Mouse (Mus musculus): ENCODE measurements at regions not wholly inside any gene's neighbourhood (a gene's known extent, or its start where the extent isn't known, plus 50 kb on each side); places are given as distances from the start of the nearest gene placed in this dataset.

GRCm38 (mm10) chr1:90668787-90669186 is 66.0 kb downstream of the Cops8 start:
- ATAC-seq = no peak

- ATAC-seq = no peak
These were observed 66.5 kb downstream of the Cops8 start for GRCm38 (mm10) chr1:90669237-90669636.

- ATAC-seq = no peak
These were observed 67.6 kb downstream of the Cops8 start for GRCm38 (mm10) chr1:90670346-90670745.

- no peak for ATAC-seq
These were observed 71.0 kb downstream of the Cops8 start for GRCm38 (mm10) chr1:90673751-90674150.

- peak; percentile 32 for ATAC-seq
These were observed 73.6 kb downstream of the Cops8 start for GRCm38 (mm10) chr1:90676192-90677006.

GRCm38 (mm10) chr1:90677188-90677587 is 74.4 kb downstream of the Cops8 start:
- ATAC-seq = no peak

- ATAC-seq = no peak
These were observed 74.9 kb downstream of the Cops8 start for GRCm38 (mm10) chr1:90677651-90678201.

GRCm38 (mm10) chr1:90678416-90678815 is 75.6 kb downstream of the Cops8 start:
- no peak for ATAC-seq

- ATAC-seq = no peak
These were observed 85.3 kb downstream of the Cops8 start for GRCm38 (mm10) chr1:90688086-90688485.

- ATAC-seq = no peak
These were observed 87.9 kb downstream of the Cops8 start for GRCm38 (mm10) chr1:90690591-90691116.

GRCm38 (mm10) chr1:90691157-90691594 is 88.4 kb downstream of the Cops8 start:
- no peak for ATAC-seq

- no peak for ATAC-seq
These were observed 90.1 kb downstream of the Cops8 start for GRCm38 (mm10) chr1:90692851-90693250.

GRCm38 (mm10) chr1:90694761-90695160 is 92.0 kb downstream of the Cops8 start:
- ATAC-seq = no peak

- no peak for ATAC-seq
These were observed 92.5 kb downstream of the Cops8 start for GRCm38 (mm10) chr1:90695166-90695749.

- no peak for ATAC-seq
These were observed 93.2 kb downstream of the Cops8 start for GRCm38 (mm10) chr1:90696000-90696399.

- peak; percentile 28 for ATAC-seq
These were observed 94.3 kb downstream of the Cops8 start for GRCm38 (mm10) chr1:90697056-90697596.

- no peak for ATAC-seq
These were observed 95.8 kb downstream of the Cops8 start for GRCm38 (mm10) chr1:90698618-90699017.

- no peak for ATAC-seq
These were observed 99.0 kb downstream of the Cops8 start for GRCm38 (mm10) chr1:90701756-90702155.

GRCm38 (mm10) chr1:90706391-90706790 is 103.6 kb downstream of the Cops8 start:
- no peak for ATAC-seq

GRCm38 (mm10) chr1:90709761-90710160 is 107.0 kb downstream of the Cops8 start:
- no peak for ATAC-seq

GRCm38 (mm10) chr1:90710566-90710965 is 107.8 kb downstream of the Cops8 start:
- ATAC-seq = no peak

GRCm38 (mm10) chr1:90711103-90711502 is 108.3 kb downstream of the Cops8 start:
- no peak for ATAC-seq

Data from activated CD4-positive, CD25-positive, alpha-beta regulatory T cell, adult 4 months (primary cell).